Comparison of ENCODE assay signal across 21 mouse cellular contexts in genomic region chr9:16257241-16257840, GRCm38 (mm10).
DNase-seq lines count a peak whose midpoint lies in the region; ATAC-seq and TF ChIP-seq lines count a peak whose summit lies in the region.
"Had no signal": no experiment of that assay in that cellular context is flagged by ENCODE, and none has a peak within 500 bp of the region (broad histone marks: within the 10 kb centered on the region; RNA-seq: fewer than 3 reads in every experiment).

No protein-coding gene starts in this region.

- no peaks in the 10 kb centered on the region for H3K9me3 ChIP-seq in neural tube, embryonic 11.5 days (ENCODE audit: control insufficient read depth, low read length)
- H3K9me3 ChIP-seq in hindbrain, embryonic 12.5 days (replicated peaks), result no peaks in the 10 kb centered on the region
- H3K9me3 ChIP-seq in midbrain, embryonic 16.5 days (replicated peaks; ENCODE audit: control insufficient read depth, low read length, poor library complexity, severe bottlenecking), result no peaks in the 10 kb centered on the region
- H3K9me3 ChIP-seq in kidney, embryonic 14.5 days (ENCODE audit: control insufficient read depth, low read length), result no peaks in the 10 kb centered on the region
- no peaks in the 10 kb centered on the region for H3K9me3 ChIP-seq in intestine, postnatal 0 days (ENCODE audit: control insufficient read depth)
- H3K9me3 ChIP-seq: heart, embryonic 10.5 days; intestine, embryonic 15.5 days; limb, embryonic 10.5 days; liver, embryonic 12.5 days; lung, embryonic 15.5 days had no signal

- H3K4me1 ChIP-seq in neural tube, embryonic 11.5 days (ENCODE audit: control insufficient read depth, insufficient read depth, low read length), result peaks cover 7% of the 10 kb centered on the region
- H3K4me1 ChIP-seq in hindbrain, embryonic 12.5 days, result peaks cover 13% of the 10 kb centered on the region
- H3K4me1 ChIP-seq in midbrain, embryonic 16.5 days (ENCODE audit: control insufficient read depth, insufficient read depth, low read length), result peaks cover 19% of the 10 kb centered on the region
- no peaks in the 10 kb centered on the region for H3K4me1 ChIP-seq in kidney, embryonic 14.5 days (ENCODE audit: control insufficient read depth, insufficient read depth, low read length)
- no peaks in the 10 kb centered on the region for H3K4me1 ChIP-seq in intestine, postnatal 0 days (replicated peaks; ENCODE audit: control insufficient read depth, insufficient read depth, low read length)
- H3K4me1 ChIP-seq: heart, embryonic 10.5 days; intestine, embryonic 15.5 days; liver, embryonic 12.5 days; lung, embryonic 15.5 days had no signal

- WGBS in neural tube, embryonic 11.5 days, result 33% methylated on average over 3 of the region's 3 CpGs
- 42% methylated on average over 3 of the region's 3 CpGs for WGBS in hindbrain, embryonic 12.5 days
- 28% methylated on average over 3 of the region's 3 CpGs for WGBS in midbrain, embryonic 16.5 days
- 39% methylated on average over 3 of the region's 3 CpGs for WGBS in kidney, embryonic 14.5 days
- WGBS in intestine, postnatal 0 days, result 67% methylated on average over 3 of the region's 3 CpGs

- no peak for TF ChIP-seq CTCF in intestine, postnatal 0 days (IDR thresholded peaks at IDR 0.05; ENCODE audit: low read depth)

- no peak overlapping the region for H3K9ac ChIP-seq in neural tube, embryonic 11.5 days (ENCODE audit: low read length)
- H3K9ac ChIP-seq in hindbrain, embryonic 12.5 days, result no peak overlapping the region
- no peak overlapping the region for H3K9ac ChIP-seq in midbrain, embryonic 16.5 days (ENCODE audit: low read depth, low read length)
- H3K9ac ChIP-seq in kidney, embryonic 14.5 days (ENCODE audit: low read depth, low read length), result no peak overlapping the region
- H3K9ac ChIP-seq in intestine, postnatal 0 days (ENCODE audit: low read depth, low read length), result no peak overlapping the region
- H3K9ac ChIP-seq: intestine, embryonic 15.5 days; liver, embryonic 12.5 days; lung, embryonic 15.5 days had no signal

- H3K4me3 ChIP-seq in neural tube, embryonic 11.5 days (ENCODE audit: low read depth, low read length), result no peak overlapping the region
- no peak overlapping the region for H3K4me3 ChIP-seq in hindbrain, embryonic 12.5 days
- H3K4me3 ChIP-seq in midbrain, embryonic 16.5 days (ENCODE audit: low read depth, low read length), result no peak overlapping the region
- no peak overlapping the region for H3K4me3 ChIP-seq in kidney, embryonic 14.5 days (ENCODE audit: low read length)
- H3K4me3 ChIP-seq in intestine, postnatal 0 days (ENCODE audit: low read depth, low read length), result no peak overlapping the region
- H3K4me3 ChIP-seq: heart, embryonic 10.5 days; intestine, embryonic 15.5 days; left cerebral cortex, adult 2 months; limb, embryonic 10.5 days; liver, embryonic 12.5 days; lung, embryonic 15.5 days had no signal

- H3K27ac ChIP-seq in neural tube, embryonic 11.5 days (ENCODE audit: low read depth, low read length), result no peak overlapping the region
- peak overlapping the region; percentile 57 for H3K27ac ChIP-seq in hindbrain, embryonic 12.5 days
- H3K27ac ChIP-seq in midbrain, embryonic 16.5 days (ENCODE audit: low read length), result no peak overlapping the region; the same call in 1 of the 2 replicates
- H3K27ac ChIP-seq in kidney, embryonic 14.5 days (ENCODE audit: low read depth, low read length), result no peak overlapping the region
- no peak overlapping the region for H3K27ac ChIP-seq in intestine, postnatal 0 days (ENCODE audit: low read depth, low read length)
- H3K27ac ChIP-seq: heart, embryonic 10.5 days; intestine, embryonic 15.5 days; kidney, postnatal 0 days; left cerebral cortex, adult 2 months; limb, embryonic 10.5 days; liver, embryonic 12.5 days; lung, embryonic 15.5 days; macrophage; stomach, postnatal 0 days had no signal

- peak; percentile 48; the same call in 1 of the 2 replicates for ATAC-seq in neural tube, embryonic 11.5 days (ENCODE audit: insufficient read depth, low FRiP score, low TSS enrichment)
- ATAC-seq in hindbrain, embryonic 12.5 days (ENCODE audit: low FRiP score), result peak; percentile 69
- ATAC-seq in midbrain, embryonic 16.5 days, result peak; percentile 54
- no peak for ATAC-seq in kidney, embryonic 14.5 days (ENCODE audit: low FRiP score, low TSS enrichment)
- no peak for ATAC-seq in intestine, postnatal 0 days
- ATAC-seq: intestine, embryonic 15.5 days; liver, embryonic 12.5 days had no signal

- no peaks in the 10 kb centered on the region for H3K36me3 ChIP-seq in neural tube, embryonic 11.5 days (ENCODE audit: control insufficient read depth, insufficient read depth, low read length)
- H3K36me3 ChIP-seq in hindbrain, embryonic 12.5 days, result no peaks in the 10 kb centered on the region
- H3K36me3 ChIP-seq in midbrain, embryonic 16.5 days (ENCODE audit: control insufficient read depth, insufficient read depth, low read length), result no peaks in the 10 kb centered on the region
- no peaks in the 10 kb centered on the region for H3K36me3 ChIP-seq in kidney, embryonic 14.5 days (ENCODE audit: control insufficient read depth, insufficient read depth, low read length)
- H3K36me3 ChIP-seq in intestine, postnatal 0 days (ENCODE audit: control insufficient read depth, insufficient read depth), result no peaks in the 10 kb centered on the region
- H3K36me3 ChIP-seq: heart, embryonic 10.5 days; intestine, embryonic 15.5 days; limb, embryonic 10.5 days; liver, embryonic 12.5 days; lung, embryonic 15.5 days had no signal

- no peak overlapping the region for H3K4me2 ChIP-seq in neural tube, embryonic 11.5 days (ENCODE audit: low read depth)
- H3K4me2 ChIP-seq in hindbrain, embryonic 12.5 days (replicated peaks), result no peak overlapping the region
- H3K4me2 ChIP-seq in midbrain, embryonic 16.5 days (ENCODE audit: low read length), result no peak overlapping the region
- no peak overlapping the region for H3K4me2 ChIP-seq in kidney, embryonic 14.5 days (replicated peaks; ENCODE audit: low read depth, low read length)
- no peak overlapping the region for H3K4me2 ChIP-seq in intestine, postnatal 0 days (replicated peaks; ENCODE audit: low read depth)
- H3K4me2 ChIP-seq: intestine, embryonic 15.5 days; liver, embryonic 12.5 days; lung, embryonic 15.5 days had no signal

- DNase-seq in neural tube, embryonic 11.5 days (ENCODE audit: low spot score), result no peak
- no peak for DNase-seq in neural tube, embryonic 10.5 days (ENCODE audit: extremely low spot score, low spot score)
- DNase-seq in layer of hippocampus, postnatal 36 days, result no peak
- DNase-seq in kidney, adult 18-20 months, result no peak
- DNase-seq: cerebellum, adult 9-11 months; heart, postnatal 10 days; right cerebral cortex, postnatal 14 days; thymus, postnatal 25 days had no signal

- no peaks in the 10 kb centered on the region for H3K27me3 ChIP-seq in neural tube, embryonic 11.5 days (ENCODE audit: control insufficient read depth, insufficient read depth, low read length)
- H3K27me3 ChIP-seq in hindbrain, embryonic 12.5 days, result no peaks in the 10 kb centered on the region
- H3K27me3 ChIP-seq in midbrain, embryonic 16.5 days (ENCODE audit: control insufficient read depth, insufficient read depth, low read depth, low read length), result no peaks in the 10 kb centered on the region
- no peaks in the 10 kb centered on the region for H3K27me3 ChIP-seq in kidney, embryonic 14.5 days (ENCODE audit: control insufficient read depth, insufficient read depth, low read length)
- no peaks in the 10 kb centered on the region for H3K27me3 ChIP-seq in intestine, postnatal 0 days (replicated peaks; ENCODE audit: control insufficient read depth, insufficient read depth, low read length)
- H3K27me3 ChIP-seq: intestine, embryonic 15.5 days; liver, embryonic 12.5 days; lung, embryonic 15.5 days had no signal

Comparison
In these comparisons a context has a peak if more than half of its experiments do, and no peak if none do; other contexts are left out.
1. ATAC-seq: peak in neural tube, embryonic 11.5 days (single experiment), hindbrain, embryonic 12.5 days (single experiment) and midbrain, embryonic 16.5 days (single experiment); none in kidney, embryonic 14.5 days (single experiment) and intestine, postnatal 0 days (single experiment).